Mouse (Mus musculus) limb, embryonic 12.5 days (tissue): ENCODE data around the gene St7l. TPM values are rescaled to one million over a fixed set of nuclear protein-coding genes. Genes with fewer than 3 reads are reported as not detected.

Source experiments
- ATAC-seq: fragments of 200-750 bp; cut with Nextera tagmentation; 2 replicates; pipeline ENCODE4 v1.8.0; 2017; ENCODE audit warnings: low read depth, moderate TSS enrichment; ENCODE audit not compliant: insufficient number of reproducible peaks, insufficient read depth, low FRiP score, low TSS enrichment
- H3K27ac ChIP-seq: fragments of 300-500 bp; sonication (generic); 2 replicates; pipeline ENCODE4 v1.5.1; 2016; ENCODE audit warnings: mild to moderate bottlenecking, moderate library complexity
- H3K27me3 ChIP-seq: fragments of 300-500 bp; sonication (generic); 2 replicates; pipeline ENCODE4 v1.6.1; 2016; ENCODE audit warnings: mild to moderate bottlenecking, moderate library complexity
- H3K36me3 ChIP-seq: fragments of 300-500 bp; sonication (generic); 2 replicates; pipeline ENCODE4 v1.6.1; 2016; ENCODE audit warnings: mild to moderate bottlenecking, moderate library complexity
- H3K4me1 ChIP-seq: fragments of 300-500 bp; sonication (generic); replicated peaks from 2 replicates; pipeline ENCODE4 v1.6.1; 2016
- H3K4me2 ChIP-seq: fragments of 300-500 bp; sonication (generic); 2 replicates; pipeline ENCODE4 v1.6.1; 2016; ENCODE audit warnings: mild to moderate bottlenecking, moderate library complexity
- H3K4me3 ChIP-seq: fragments of 300-500 bp; sonication (generic); replicated peaks from 2 replicates; pipeline ENCODE4 v1.5.1; 2016; ENCODE audit warnings: mild to moderate bottlenecking
- H3K9ac ChIP-seq: fragments of 300-500 bp; sonication (generic); replicated peaks from 2 replicates; pipeline ENCODE4 v1.6.1; 2016; ENCODE audit warnings: mild to moderate bottlenecking, moderate library complexity
- H3K9me3 ChIP-seq: fragments of 300-500 bp; sonication (generic); 2 replicates; pipeline ENCODE4 v1.6.1; 2016; ENCODE audit warnings: mild to moderate bottlenecking, moderate library complexity
- WGBS: fragments of 180-500 bp; shearing (Covaris S2); methylation state at CpG from one replicate; pipeline ENCODE4 v1.1.7; 2016; 5-methylcytosine and 5-hydroxymethylcytosine counted together
- polyA plus RNA-seq: library from polyadenylated mRNA; unstranded; fragments of >200 nt; fragmentation: Nextera tagmentation; extraction: Ambion mirVana; gene quantifications from 2 replicates; pipeline ENCODE4 v1.2.1, GENCODE M21; 2016

Gene St7l
- polyA plus RNA-seq, 1 experiment from 2014 or later = 37.2 TPM

DNA sequence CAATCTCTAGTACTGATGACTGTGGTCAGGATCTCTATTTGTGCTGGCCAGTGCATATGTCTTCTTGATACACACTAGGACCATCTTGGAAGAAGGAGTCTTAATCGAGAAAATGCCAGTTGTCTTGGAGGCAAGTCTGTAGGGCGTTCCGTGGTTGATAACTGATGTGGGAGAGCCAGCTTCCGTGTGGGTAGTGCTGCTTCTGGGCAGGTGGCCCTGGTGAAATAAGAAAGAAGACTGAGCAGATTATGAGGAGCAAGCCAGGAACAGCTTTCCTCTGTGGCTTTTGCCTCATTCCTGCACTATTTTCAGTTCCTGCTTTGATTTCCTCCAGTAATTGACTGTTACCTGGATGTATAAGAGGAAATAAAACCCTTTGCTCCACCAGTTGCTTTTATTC, 41.6 kb downstream of the St7l start:
- Histone ChIP-seq H3K9ac (no peak overlapping the region), H3K27me3 (no peaks in the 10 kb centered on the region), H3K9me3 (no peaks in the 10 kb centered on the region), H3K27ac (no peak overlapping the region), H3K4me2 (no peak overlapping the region), H3K36me3 (peaks cover 40% of the 10 kb centered on the region), H3K4me3 (no peak overlapping the region), H3K4me1 (no peaks in the 10 kb centered on the region)
- WGBS = 93% methylated on average over 4 of the region's 4 CpGs
- ATAC-seq = no peak

DNA sequence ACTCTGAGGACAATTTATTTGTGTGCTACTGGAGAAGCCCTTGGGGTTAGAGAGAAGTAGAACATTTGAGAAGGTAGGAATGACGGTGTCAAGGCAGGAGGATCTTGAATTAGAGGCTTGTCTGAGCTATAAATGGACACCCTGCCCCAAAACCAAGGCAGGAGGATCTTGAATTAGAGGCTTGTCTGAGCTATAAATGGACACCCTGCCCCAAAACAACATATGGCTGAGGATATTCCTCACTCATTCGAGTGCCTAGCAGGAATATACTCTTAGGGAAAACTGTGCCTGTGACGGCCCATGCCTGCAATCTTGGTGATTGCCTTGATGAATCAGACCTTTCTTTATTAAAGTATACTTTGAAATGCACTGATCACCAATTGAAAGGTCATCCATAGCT, 42.2 kb downstream of the St7l start:
- Histone ChIP-seq H3K9me3 (no peaks in the 10 kb centered on the region), H3K4me1 (no peaks in the 10 kb centered on the region), H3K4me3 (no peak overlapping the region), H3K27me3 (no peaks in the 10 kb centered on the region), H3K27ac (no peak overlapping the region), H3K4me2 (no peak overlapping the region), H3K9ac (no peak overlapping the region), H3K36me3 (peaks cover 43% of the 10 kb centered on the region)
- 93% methylated on average over 3 of the region's 3 CpGs for WGBS
- ATAC-seq = no peak

DNA sequence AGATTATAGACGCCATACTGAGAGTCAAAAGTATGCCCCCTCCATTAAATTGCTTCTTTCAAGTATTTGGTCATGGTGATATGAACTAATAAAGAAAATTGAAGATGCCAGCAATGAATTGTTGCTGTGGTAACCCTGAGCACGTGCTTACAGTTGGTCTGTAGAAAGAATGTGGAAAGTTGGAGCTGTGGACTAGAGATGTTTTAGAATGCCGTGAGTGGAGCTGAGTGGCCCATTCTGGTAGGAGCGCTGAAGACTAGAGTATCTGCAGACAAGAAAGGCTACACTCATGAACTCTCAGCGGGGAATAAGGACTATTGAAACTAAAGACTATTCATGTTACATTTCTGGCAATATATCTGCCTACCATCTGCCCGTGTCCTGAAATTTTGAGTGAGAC, 45.4 kb downstream of the St7l start:
- Histone ChIP-seq H3K36me3 (peaks cover 30% of the 10 kb centered on the region), H3K4me2 (no peak overlapping the region), H3K27ac (no peak overlapping the region), H3K4me3 (no peak overlapping the region), H3K9ac (no peak overlapping the region), H3K9me3 (no peaks in the 10 kb centered on the region), H3K27me3 (no peaks in the 10 kb centered on the region), H3K4me1 (no peaks in the 10 kb centered on the region)
- ATAC-seq = no peak
- WGBS = 96% methylated on average over 6 of the region's 6 CpGs

DNA sequence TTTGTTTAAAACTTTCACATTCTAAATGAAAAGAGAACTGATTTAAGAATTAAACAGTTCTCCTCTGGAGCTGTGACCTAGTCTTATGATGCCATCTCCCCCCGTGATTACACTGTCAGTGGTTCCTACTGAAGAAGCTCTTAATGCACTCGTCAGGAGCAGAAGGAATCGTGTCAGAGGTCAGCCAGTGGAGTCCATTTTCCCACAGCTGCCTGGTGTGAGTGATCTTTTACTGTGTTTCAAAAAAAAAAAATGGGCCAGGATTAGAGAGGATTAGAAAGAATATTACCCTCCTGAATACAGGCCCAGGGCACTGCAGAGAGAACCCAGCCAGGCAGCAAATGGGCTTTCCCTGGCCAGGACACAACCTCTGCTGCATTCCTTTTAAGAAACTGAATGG, 51.2 kb downstream of the St7l start:
- WGBS = 37% methylated on average over 3 of the region's 3 CpGs
- peaks cover 13% of the 10 kb centered on the region for H3K36me3 ChIP-seq
- ATAC-seq = no peak
- no peak overlapping the region for H3K4me3 ChIP-seq
- H3K9ac ChIP-seq = no peak overlapping the region
- H3K27ac ChIP-seq = no peak overlapping the region
- no peaks in the 10 kb centered on the region for H3K27me3 ChIP-seq
- H3K9me3 ChIP-seq = no peaks in the 10 kb centered on the region
- no peaks in the 10 kb centered on the region for H3K4me1 ChIP-seq
- no peak overlapping the region for H3K4me2 ChIP-seq

GRCm38 (mm10) chr3:104929385-104929784, 65.6 kb downstream of the St7l start:
- no peak overlapping the region for H3K9ac ChIP-seq
- no peaks in the 10 kb centered on the region for H3K27me3 ChIP-seq
- H3K4me2 ChIP-seq = no peak overlapping the region
- no peaks in the 10 kb centered on the region for H3K4me1 ChIP-seq
- peaks cover 40% of the 10 kb centered on the region for H3K36me3 ChIP-seq
- 95% methylated on average over 6 of the region's 6 CpGs for WGBS
- no peaks in the 10 kb centered on the region for H3K9me3 ChIP-seq
- no peak overlapping the region for H3K4me3 ChIP-seq
- ATAC-seq = no peak
- H3K27ac ChIP-seq = no peak overlapping the region

DNA sequence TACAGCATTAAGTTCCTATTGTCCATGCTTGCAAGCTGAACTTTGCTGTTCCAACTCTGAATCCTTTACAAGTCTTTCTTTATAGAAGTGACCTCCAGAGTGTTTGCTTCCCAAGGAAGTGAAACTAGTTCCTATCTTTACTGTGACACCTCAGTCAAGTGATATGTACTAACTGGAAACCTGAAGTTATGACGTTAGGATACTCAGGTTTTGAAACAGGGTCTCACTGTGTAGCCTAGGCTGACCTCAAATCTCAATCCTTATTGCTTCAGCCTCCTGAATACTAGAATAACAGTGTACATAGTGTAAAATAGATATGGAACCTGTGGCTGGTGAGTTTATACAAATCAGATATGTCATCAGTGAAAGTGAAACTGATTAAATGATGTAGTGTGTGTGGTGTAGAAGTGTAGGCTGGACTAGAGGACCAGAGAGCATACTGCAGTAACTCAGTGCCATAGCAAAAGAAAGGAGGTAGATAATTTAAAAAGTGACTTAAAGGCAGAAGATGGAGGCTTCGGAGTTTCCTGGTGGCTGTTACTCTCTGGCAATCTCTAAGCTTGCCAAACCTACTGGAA, 74.0 kb downstream of the St7l start:
- H3K4me2 ChIP-seq = no peak overlapping the region
- peaks cover 25% of the 10 kb centered on the region for H3K36me3 ChIP-seq
- H3K9me3 ChIP-seq = no peaks in the 10 kb centered on the region
- no peak overlapping the region for H3K9ac ChIP-seq
- H3K27ac ChIP-seq = no peak overlapping the region
- no peaks in the 10 kb centered on the region for H3K27me3 ChIP-seq
- no peak for ATAC-seq
- H3K4me3 ChIP-seq = no peak overlapping the region
- 90% methylated on average over 2 of the region's 2 CpGs for WGBS
- peaks cover 36% of the 10 kb centered on the region for H3K4me1 ChIP-seq

DNA sequence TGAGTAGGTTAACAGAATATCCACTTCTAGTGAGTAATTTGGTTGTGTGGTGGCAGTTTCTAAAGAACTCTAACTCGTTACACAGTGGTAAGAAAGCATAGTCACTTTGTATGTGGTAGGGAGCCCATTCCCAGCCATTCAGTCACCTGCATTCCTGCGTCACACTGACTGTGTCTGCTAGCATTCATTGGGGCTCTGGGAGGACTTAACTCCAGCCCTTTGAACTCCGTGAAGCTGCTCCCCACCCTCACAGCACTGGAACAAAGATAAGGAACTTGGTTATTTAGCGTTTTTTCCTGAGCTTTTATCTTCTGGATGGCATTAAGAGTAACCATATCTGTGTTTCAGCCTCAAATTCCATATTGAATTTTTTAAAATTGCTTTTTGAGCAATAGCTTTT, 74.5 kb downstream of the St7l start:
- Histone ChIP-seq H3K27ac (no peak overlapping the region), H3K9me3 (no peaks in the 10 kb centered on the region), H3K27me3 (no peaks in the 10 kb centered on the region), H3K36me3 (peaks cover 25% of the 10 kb centered on the region), H3K4me1 (peaks cover 41% of the 10 kb centered on the region), H3K9ac (no peak overlapping the region), H3K4me2 (no peak overlapping the region), H3K4me3 (no peak overlapping the region)
- 38% methylated on average over 4 of the region's 4 CpGs for WGBS
- no peak for ATAC-seq

- Histone ChIP-seq H3K4me3 (no peak overlapping the region), H3K36me3 (peaks cover 15% of the 10 kb centered on the region; the same call in 1 of the 2 replicates), H3K4me2 (no peak overlapping the region), H3K27ac (peak overlapping the region; percentile 54; the same call in 1 of the 2 replicates), H3K9me3 (no peaks in the 10 kb centered on the region), H3K27me3 (no peaks in the 10 kb centered on the region), H3K4me1 (peaks cover 52% of the 10 kb centered on the region), H3K9ac (no peak overlapping the region)
- WGBS = 17% methylated on average over 6 of the region's 6 CpGs
- peak; percentile 60; the same call in 1 of the 2 replicates for ATAC-seq
These were observed 76.9 kb downstream of the St7l start for GRCm38 (mm10) chr3:104940691-104941090.

- H3K27ac ChIP-seq = peak overlapping the region; percentile 66; the same call in 1 of the 2 replicates
- H3K9ac ChIP-seq = no peak overlapping the region
- no peak overlapping the region for H3K4me3 ChIP-seq
- peaks cover 51% of the 10 kb centered on the region for H3K4me1 ChIP-seq
- H3K27me3 ChIP-seq = no peaks in the 10 kb centered on the region
- H3K4me2 ChIP-seq = no peak overlapping the region
- peaks cover 22% of the 10 kb centered on the region for H3K36me3 ChIP-seq
- WGBS = 57% methylated on average over 5 of the region's 5 CpGs
- no peak for ATAC-seq
- H3K9me3 ChIP-seq = no peaks in the 10 kb centered on the region
These were observed 78.9 kb downstream of the St7l start for GRCm38 (mm10) chr3:104942682-104943081.

- Histone ChIP-seq H3K27ac (peak overlapping the region; percentile 66), H3K9me3 (no peaks in the 10 kb centered on the region), H3K9ac (no peak overlapping the region; the same call in 1 of the 2 replicates), H3K27me3 (no peaks in the 10 kb centered on the region), H3K4me3 (no peak overlapping the region), H3K4me2 (0 out of 2 replicates have a peak overlapping the region, but pooled peaks have one; percentile 7), H3K4me1 (peaks cover 45% of the 10 kb centered on the region), H3K36me3 (peaks cover 23% of the 10 kb centered on the region)
- WGBS = 35% methylated on average over 8 of the region's 8 CpGs
- peak; percentile 46; the same call in 1 of the 2 replicates for ATAC-seq
These were observed 79.5 kb downstream of the St7l start for GRCm38 (mm10) chr3:104943333-104943732.

DNA sequence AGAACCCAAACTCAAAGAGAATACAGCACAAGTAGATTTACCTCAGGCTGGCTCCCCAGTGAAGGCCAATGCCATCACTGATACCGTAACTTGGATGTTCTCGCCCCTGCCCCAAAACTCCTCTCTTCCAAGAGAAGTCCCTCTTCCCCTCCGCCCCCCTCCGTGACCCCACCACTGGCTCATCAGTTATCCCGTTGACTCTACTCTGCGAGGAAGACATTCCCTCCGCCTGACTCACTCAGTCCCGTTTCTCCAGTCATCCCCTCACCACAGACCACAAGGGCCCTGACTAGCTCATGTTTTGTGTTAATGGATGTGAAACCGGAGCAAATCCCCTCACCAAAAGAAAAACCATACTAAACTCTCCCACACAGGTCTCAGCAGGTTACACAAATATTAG, 81.1 kb downstream of the St7l start:
- Histone ChIP-seq H3K9ac (no peak overlapping the region), H3K9me3 (no peaks in the 10 kb centered on the region), H3K27me3 (no peaks in the 10 kb centered on the region), H3K36me3 (peaks cover 26% of the 10 kb centered on the region), H3K4me3 (no peak overlapping the region), H3K27ac (no peak overlapping the region), H3K4me1 (peaks cover 39% of the 10 kb centered on the region), H3K4me2 (no peak overlapping the region)
- no peak for ATAC-seq
- 76% methylated on average over 9 of the region's 9 CpGs for WGBS

- Histone ChIP-seq H3K4me2 (no peak overlapping the region), H3K4me3 (no peak overlapping the region), H3K9me3 (no peaks in the 10 kb centered on the region), H3K36me3 (peaks cover 61% of the 10 kb centered on the region), H3K4me1 (no peaks in the 10 kb centered on the region), H3K27me3 (no peaks in the 10 kb centered on the region), H3K9ac (no peak overlapping the region), H3K27ac (no peak overlapping the region)
- no peak for ATAC-seq
- WGBS = 95% methylated on average over 12 of the region's 12 CpGs
These were observed 87.1 kb downstream of the St7l start for GRCm38 (mm10) chr3:104950926-104951325.
